Comparison of ENCODE assay signal across 8 mouse cellular contexts in the genomic region with DNA sequence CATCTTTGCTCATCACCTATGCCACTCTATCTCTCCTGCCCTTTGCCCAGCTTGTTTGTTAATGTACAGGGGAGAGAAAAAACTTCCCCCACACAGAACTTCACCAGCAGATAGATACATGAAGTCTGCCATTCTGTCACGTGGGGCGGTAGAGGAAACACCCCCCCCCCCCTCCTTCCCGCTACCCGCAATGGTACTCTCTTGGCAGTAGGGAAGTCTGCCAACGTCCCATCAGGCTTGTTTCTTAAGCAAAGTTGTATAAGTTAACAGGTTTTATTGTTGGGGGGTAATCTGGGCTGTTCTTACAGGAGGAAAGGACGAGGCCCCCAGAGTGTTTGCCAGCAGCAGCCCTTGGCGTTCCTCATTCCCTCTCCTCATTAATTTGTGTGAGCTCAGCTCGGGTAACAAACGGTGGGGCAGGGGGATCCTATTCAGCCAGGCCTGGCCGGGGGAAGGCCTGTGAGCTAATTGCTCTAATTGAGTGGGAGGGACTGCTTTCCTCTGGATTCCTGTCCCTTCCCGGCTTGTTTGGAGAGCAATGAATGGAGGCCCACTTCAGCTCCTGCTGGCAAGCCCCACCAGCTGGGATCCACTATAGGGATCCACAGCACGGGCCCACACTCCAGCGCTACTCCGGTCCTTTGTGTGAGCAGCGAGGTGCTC.
DNase-seq lines count a peak whose midpoint lies in the region; ATAC-seq and TF ChIP-seq lines count a peak whose summit lies in the region.

No protein-coding gene starts in this region.

- H3K4me2 ChIP-seq in forebrain, embryonic 16.5 days (ENCODE audit: low read length) = peak overlapping the region; percentile 8; the same call in 1 of the 2 replicates
- peak overlapping the region; percentile 28 for H3K4me2 ChIP-seq in limb, embryonic 14.5 days (replicated peaks; ENCODE audit: low read depth, low read length, severe bottlenecking)

- TF ChIP-seq POLR2A in limb, embryonic 14.5 days (IDR thresholded peaks at IDR 0.05; ENCODE audit: borderline replicate concordance, extremely low read depth, insufficient read depth, insufficient read length) = no peak

- 0 out of 2 replicates have a peak overlapping the region, but pooled peaks have one; percentile 3 for H3K9ac ChIP-seq in forebrain, embryonic 16.5 days (replicated peaks; ENCODE audit: low read depth, low read length)
- peak overlapping the region; percentile 8; the same call in 1 of the 2 replicates for H3K9ac ChIP-seq in limb, embryonic 14.5 days (ENCODE audit: low read depth, low read length, severe bottlenecking)

- H3K36me3 ChIP-seq in forebrain, embryonic 16.5 days (ENCODE audit: control insufficient read depth, insufficient read depth) = no peaks in the 10 kb centered on the region
- H3K36me3 ChIP-seq in limb, embryonic 14.5 days (ENCODE audit: control insufficient read depth, insufficient read depth, low read length) = no peaks in the 10 kb centered on the region

- peaks cover 34% of the 10 kb centered on the region for H3K4me1 ChIP-seq in forebrain, embryonic 16.5 days (replicated peaks; ENCODE audit: control insufficient read depth, insufficient read depth, low read length)
- peaks cover 28% of the 10 kb centered on the region for H3K4me1 ChIP-seq in limb, embryonic 14.5 days (ENCODE audit: control insufficient read depth, insufficient read depth, low read length)

- peak; percentile 90 for ATAC-seq in forebrain, embryonic 16.5 days
- ATAC-seq in limb, embryonic 14.5 days (ENCODE audit: low FRiP score, low read depth) = peak; percentile 55

- no peaks in the 10 kb centered on the region for H3K9me3 ChIP-seq in forebrain, embryonic 16.5 days (ENCODE audit: control insufficient read depth, low read length)
- no peaks in the 10 kb centered on the region for H3K9me3 ChIP-seq in limb, embryonic 14.5 days (ENCODE audit: control insufficient read depth, low read length)

- no peaks in the 10 kb centered on the region for H3K27me3 ChIP-seq in forebrain, embryonic 16.5 days (replicated peaks; ENCODE audit: control insufficient read depth, insufficient read depth, low read length)
- no peaks in the 10 kb centered on the region for H3K27me3 ChIP-seq in limb, embryonic 14.5 days (ENCODE audit: control insufficient read depth, insufficient read depth, low read length)

- peak overlapping the region; percentile 87 for H3K27ac ChIP-seq in forebrain, embryonic 16.5 days (ENCODE audit: low read length)
- H3K27ac ChIP-seq in limb, embryonic 14.5 days (replicated peaks; ENCODE audit: low read depth, low read length) = 0 out of 2 replicates have a peak overlapping the region, but pooled peaks have one; percentile 54

- peak; percentile 17 to 24 for DNase-seq in frontal cortex, postnatal 10 days (ENCODE audit: low spot score in 2 of 2)
- DNase-seq in frontal cortex, postnatal 36 days (ENCODE audit: low spot score in 2 of 2) = no peak
- DNase-seq in Muller cell, postnatal 12 days (ENCODE audit: inconsistent ontology term) = peak; percentile 86
- DNase-seq in limb, embryonic 14.5 days (ENCODE audit: low spot score) = peak; percentile 32
- no peak for DNase-seq in adrenal gland, adult (ENCODE audit: inconsistent age in 2 of 2, low spot score in 1 of 2)
- DNase-seq in thymus, postnatal 25 days = no peak
- DNase-seq in spleen, postnatal 36 days (ENCODE audit: low spot score in 2 of 2) = no peak

- H3K4me3 ChIP-seq in forebrain, embryonic 16.5 days (replicated peaks; ENCODE audit: low read length) = no peak overlapping the region
- no peak overlapping the region for H3K4me3 ChIP-seq in limb, embryonic 14.5 days (replicated peaks; ENCODE audit: low read length)

- WGBS in forebrain, embryonic 16.5 days = 2% methylated on average over 15 of the region's 15 CpGs
- 8% methylated on average over 15 of the region's 15 CpGs for WGBS in limb, embryonic 14.5 days

Comparison
In these comparisons a context has a peak if more than half of its experiments do, and no peak if none do; other contexts are left out.
1. DNase-seq: peak in frontal cortex, postnatal 10 days (2 of 2), Muller cell, postnatal 12 days (single experiment) and limb, embryonic 14.5 days (single experiment); none in frontal cortex, postnatal 36 days (0 of 2), adrenal gland, adult (0 of 2), thymus, postnatal 25 days (single experiment) and spleen, postnatal 36 days (0 of 2).